Mouse (Mus musculus): Measurements from ENCODE around the gene Lcn2. TPM values are rescaled to one million over a fixed set of nuclear protein-coding genes. Genes with fewer than 3 reads are reported as not detected.

Gene Lcn2
- polyA plus RNA-seq, 1 experiment: 1.0 TPM

GRCm38 (mm10) chr2:32360741-32361140 is 27.3 kb downstream of the Lcn2 start:
- peak; percentile 48; the same call in 1 of the 2 replicates for TF ChIP-seq POLR2A (IDR thresholded peaks at IDR 0.05; ENCODE audit: borderline replicate concordance, insufficient read depth, low read length)
- no peak for TF ChIP-seq CTCF (IDR thresholded peaks at IDR 0.05; ENCODE audit: borderline replicate concordance, insufficient read depth, low read depth, low read length)
- WGBS: 5% methylated on average over 14 of the region's 14 CpGs
- peak; percentile 88 to 89 for DNase-seq
- Histone ChIP-seq H3K4me1 (ENCODE audit: control insufficient read depth, insufficient read depth, low read length) (peaks cover 2% of the 10 kb centered on the region; the same call in 1 of the 2 replicates), H3K27me3 (ENCODE audit: control insufficient read depth, insufficient read depth, low read length) (no peaks in the 10 kb centered on the region), H3K4me3 (replicated peaks; ENCODE audit: insufficient read depth, low read depth, low read length) (peak overlapping the region; percentile 77), H3K27ac (ENCODE audit: insufficient read depth, low read length) (peak overlapping the region; percentile 22)

- H3K27me3 ChIP-seq (ENCODE audit: control insufficient read depth, insufficient read depth, low read length): no peaks in the 10 kb centered on the region
- DNase-seq: no peak
- WGBS: 78% methylated on average over 10 of the region's 10 CpGs
- TF ChIP-seq POLR2A (IDR thresholded peaks at IDR 0.05; ENCODE audit: borderline replicate concordance, insufficient read depth, low read length) (no peak), CTCF (IDR thresholded peaks at IDR 0.05; ENCODE audit: borderline replicate concordance, insufficient read depth, low read depth, low read length) (no peak)
- no peak overlapping the region for H3K4me3 ChIP-seq (replicated peaks; ENCODE audit: insufficient read depth, low read depth, low read length)
- no peak overlapping the region for H3K27ac ChIP-seq (ENCODE audit: insufficient read depth, low read length)
- H3K4me1 ChIP-seq (ENCODE audit: control insufficient read depth, insufficient read depth, low read length): no peaks in the 10 kb centered on the region
These were observed 29.7 kb downstream of the Lcn2 start for GRCm38 (mm10) chr2:32358381-32358780.

GRCm38 (mm10) chr2:32357710-32358109 is 30.3 kb downstream of the Lcn2 start:
- Histone ChIP-seq H3K27me3 (ENCODE audit: control insufficient read depth, insufficient read depth, low read length) (no peaks in the 10 kb centered on the region), H3K4me1 (ENCODE audit: control insufficient read depth, insufficient read depth, low read length) (no peaks in the 10 kb centered on the region), H3K4me3 (replicated peaks; ENCODE audit: insufficient read depth, low read depth, low read length) (no peak overlapping the region), H3K27ac (ENCODE audit: insufficient read depth, low read length) (no peak overlapping the region)
- 84% methylated on average over 3 of the region's 3 CpGs for WGBS
- no peak for DNase-seq
- TF ChIP-seq POLR2A (IDR thresholded peaks at IDR 0.05; ENCODE audit: borderline replicate concordance, insufficient read depth, low read length): no peak
- no peak for TF ChIP-seq CTCF (IDR thresholded peaks at IDR 0.05; ENCODE audit: borderline replicate concordance, insufficient read depth, low read depth, low read length)

GRCm38 (mm10) chr2:32356216-32356615 is 31.8 kb downstream of the Lcn2 start:
- no peaks in the 10 kb centered on the region for H3K27me3 ChIP-seq (ENCODE audit: control insufficient read depth, insufficient read depth, low read length)
- no peak for DNase-seq
- H3K4me1 ChIP-seq (ENCODE audit: control insufficient read depth, insufficient read depth, low read length): no peaks in the 10 kb centered on the region
- H3K27ac ChIP-seq (ENCODE audit: insufficient read depth, low read length): no peak overlapping the region
- 80% methylated on average over 10 of the region's 10 CpGs for WGBS
- no peak overlapping the region for H3K4me3 ChIP-seq (replicated peaks; ENCODE audit: insufficient read depth, low read depth, low read length)
- TF ChIP-seq CTCF (IDR thresholded peaks at IDR 0.05; ENCODE audit: borderline replicate concordance, insufficient read depth, low read depth, low read length) (no peak), POLR2A (IDR thresholded peaks at IDR 0.05; ENCODE audit: borderline replicate concordance, insufficient read depth, low read length) (no peak)

- H3K27ac ChIP-seq (ENCODE audit: insufficient read depth, low read length): no peak overlapping the region
- no peak overlapping the region for H3K4me3 ChIP-seq (replicated peaks; ENCODE audit: insufficient read depth, low read depth, low read length)
- no peaks in the 10 kb centered on the region for H3K27me3 ChIP-seq (ENCODE audit: control insufficient read depth, insufficient read depth, low read length)
- peak in 1 of 2 experiments; percentile 13 for DNase-seq
- WGBS: 89% methylated on average over 3 of the region's 3 CpGs
- peaks cover 7% of the 10 kb centered on the region for H3K4me1 ChIP-seq (ENCODE audit: control insufficient read depth, insufficient read depth, low read length)
- TF ChIP-seq CTCF (IDR thresholded peaks at IDR 0.05; ENCODE audit: borderline replicate concordance, insufficient read depth, low read depth, low read length) (no peak), POLR2A (IDR thresholded peaks at IDR 0.05; ENCODE audit: borderline replicate concordance, insufficient read depth, low read length) (no peak)
These were observed 33.6 kb downstream of the Lcn2 start for GRCm38 (mm10) chr2:32354336-32354895.

- no peaks in the 10 kb centered on the region for H3K27me3 ChIP-seq (ENCODE audit: control insufficient read depth, insufficient read depth, low read length)
- H3K4me3 ChIP-seq (replicated peaks; ENCODE audit: insufficient read depth, low read depth, low read length): no peak overlapping the region
These were observed 34.2 kb downstream of the Lcn2 start for GRCm38 (mm10) chr2:32353836-32354235.

GRCm38 (mm10) chr2:32353007-32353542 is 35.0 kb downstream of the Lcn2 start, which contains the start of gene Dnm1:
TSS of gene Dnm1 (minus strand) at chr2:32353338.
- Histone ChIP-seq H3K4me3 (replicated peaks; ENCODE audit: insufficient read depth, low read depth, low read length) (peak within 1 kb of the TSS; percentile 99), H3K27ac (ENCODE audit: insufficient read depth, low read length) (peak within 1 kb of the TSS; percentile 100), H3K4me1 (ENCODE audit: control insufficient read depth, insufficient read depth, low read length) (peaks cover 20% of the 10 kb centered on the region), H3K27me3 (ENCODE audit: control insufficient read depth, insufficient read depth, low read length) (no peaks in the 10 kb centered on the region)
- DNase-seq: peak; percentile 97 to 99
- under 1% methylated on average over 63 of the region's 63 CpGs for WGBS
- TF ChIP-seq POLR2A (IDR thresholded peaks at IDR 0.05; ENCODE audit: borderline replicate concordance, insufficient read depth, low read length) (peak; percentile 88), CTCF (IDR thresholded peaks at IDR 0.05; ENCODE audit: borderline replicate concordance, insufficient read depth, low read depth, low read length) (peak; percentile 78)

More at GRCm38 (mm10) chr2:32353836-32354235, 34.2 kb downstream of the Lcn2 start:
- no peak for TF ChIP-seq CTCF (IDR thresholded peaks at IDR 0.05; ENCODE audit: borderline replicate concordance, insufficient read depth, low read depth, low read length)
- TF ChIP-seq POLR2A (IDR thresholded peaks at IDR 0.05; ENCODE audit: borderline replicate concordance, insufficient read depth, low read length): no peak
- DNase-seq: peak in 1 of 2 experiments; percentile 26
- 78% methylated on average over 6 of the region's 6 CpGs for WGBS
- peaks cover 13% of the 10 kb centered on the region for H3K4me1 ChIP-seq (ENCODE audit: control insufficient read depth, insufficient read depth, low read length)
- H3K27ac ChIP-seq (ENCODE audit: insufficient read depth, low read length): no peak overlapping the region

All from cerebellum, adult 2 months (tissue).